Mouse (Mus musculus) stomach, embryonic 16.5 days (tissue): Measurements from ENCODE around the gene Acsf2. TPM values are rescaled to one million over a fixed set of nuclear protein-coding genes. Genes with fewer than 3 reads are reported as not detected.

Experiments used
- ATAC-seq: fragments of 200-750 bp; cut with Nextera tagmentation; 2 replicates; pipeline ENCODE4 v1.8.0; 2017; ENCODE audit warnings: moderate number of reproducible peaks, moderate TSS enrichment; ENCODE audit not compliant: insufficient read depth, low FRiP score
- H3K27ac ChIP-seq: fragments of 300-500 bp; sonication (generic); 2 replicates; pipeline ENCODE4 v1.5.1; 2014; ENCODE audit warnings: low read length
- H3K27me3 ChIP-seq: fragments of 300-500 bp; sonication (generic); 2 replicates; pipeline ENCODE4 v1.6.1; 2014; ENCODE audit warnings: low read length, control low read depth, mixed read lengths; ENCODE audit not compliant: control insufficient read depth, insufficient read depth
- H3K36me3 ChIP-seq: fragments of 300-500 bp; sonication (generic); 2 replicates; pipeline ENCODE4 v1.6.1; 2014; ENCODE audit warnings: low read length; ENCODE audit not compliant: control insufficient read depth, insufficient read depth
- H3K4me1 ChIP-seq: fragments of 300-500 bp; sonication (generic); 2 replicates; pipeline ENCODE4 v1.6.1; 2014; ENCODE audit warnings: low read length, control low read depth, mixed read lengths; ENCODE audit not compliant: control insufficient read depth, insufficient read depth
- H3K4me2 ChIP-seq: fragments of 300-500 bp; sonication (generic); 2 replicates; pipeline ENCODE4 v1.6.1; 2014; ENCODE audit warnings: low read depth, low read length, mixed read lengths
- H3K4me3 ChIP-seq: fragments of 300-500 bp; sonication (generic); replicated peaks from 2 replicates; pipeline ENCODE4 v1.5.1; 2014; ENCODE audit warnings: mild to moderate bottlenecking, low read length
- H3K9ac ChIP-seq: fragments of 300-500 bp; sonication (generic); 2 replicates; pipeline ENCODE4 v1.6.1; 2014; ENCODE audit warnings: low read length
- H3K9me3 ChIP-seq: fragments of 300-500 bp; sonication (generic); replicated peaks from 2 replicates; pipeline ENCODE4 v1.6.1; 2016; ENCODE audit warnings: low read length, control low read depth; ENCODE audit not compliant: control insufficient read depth
- WGBS: fragments of 180-500 bp; shearing (Covaris S2); extraction: QIAGEN DNeasy Blood & Tissue Kit; methylation state at CpG from one replicate; pipeline ENCODE4 v1.1.7; 2014; 5-methylcytosine and 5-hydroxymethylcytosine counted together
- polyA plus RNA-seq: library from polyadenylated mRNA; unstranded; fragments of >200 nt; fragmentation: Nextera tagmentation; extraction: Ambion mirVana; gene quantifications from 2 replicates; pipeline ENCODE4 v1.2.1, GENCODE M21; 2015

Acsf2 gene
- polyA plus RNA-seq, 1 experiment from 2014 or later: 5.7 TPM

DNA sequence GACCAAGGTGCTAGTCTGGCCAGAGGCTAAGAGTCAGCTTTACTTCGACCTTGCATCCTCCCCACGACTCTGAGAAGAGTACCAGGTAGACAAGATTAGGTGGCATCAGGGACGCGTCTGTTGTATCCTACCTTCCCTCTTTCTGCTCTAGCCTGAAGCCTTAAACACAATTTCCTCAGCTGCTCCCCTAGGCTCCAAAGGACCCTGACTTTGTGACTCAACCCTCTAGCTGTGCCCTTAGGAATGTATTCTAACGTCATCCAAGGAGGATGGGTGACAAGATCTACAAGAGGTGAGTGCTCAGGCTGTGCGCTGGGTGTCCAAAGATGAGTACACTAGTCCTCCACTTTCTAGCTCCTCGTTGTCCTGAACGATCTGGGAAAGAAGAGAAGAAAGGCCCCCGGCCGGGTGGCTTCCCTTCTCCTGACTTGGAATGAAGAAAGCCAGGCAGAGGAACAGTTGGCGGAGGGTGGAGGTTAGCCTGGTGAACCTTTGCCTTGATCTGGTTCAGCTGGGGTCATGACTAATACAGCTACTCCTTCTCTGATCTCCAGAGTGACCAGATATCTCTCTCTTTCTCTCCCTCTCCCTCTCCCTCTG is 785 bp upstream of the Acsf2 start:
- Histone ChIP-seq H3K9me3 (no peaks in the 10 kb centered on the region), H3K36me3 (no peaks in the 10 kb centered on the region), H3K4me3 (peak overlapping the region; percentile 49; the same call in 1 of the 2 replicates), H3K4me2 (peak overlapping the region; percentile 74), H3K4me1 (peaks cover 6% of the 10 kb centered on the region), H3K9ac (peak overlapping the region; percentile 75), H3K27ac (peak overlapping the region; percentile 21; the same call in 1 of the 2 replicates), H3K27me3 (no peaks in the 10 kb centered on the region)
- no peak for ATAC-seq
- 66% methylated on average over 11 of the region's 11 CpGs for WGBS

DNA sequence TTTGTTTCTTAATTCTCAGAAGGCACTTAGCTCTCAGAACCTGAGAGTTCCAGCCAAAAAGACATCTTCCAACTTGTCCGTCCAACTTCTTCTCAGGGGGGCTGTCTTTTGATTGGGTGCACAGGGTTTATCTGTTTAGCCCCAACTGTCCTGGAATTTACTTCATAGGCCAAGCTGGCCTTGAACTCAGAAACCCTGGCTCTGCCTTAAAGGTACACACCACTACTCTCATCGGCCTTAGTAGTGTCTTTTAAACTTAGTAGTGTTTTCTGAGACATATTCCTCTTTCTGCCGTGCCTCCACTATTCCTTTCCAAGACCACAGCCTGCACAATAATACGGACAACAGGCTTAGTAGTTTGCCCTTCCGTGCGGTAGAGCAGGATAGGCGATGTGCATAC is 1.2 kb downstream of the Acsf2 start:
- no peak overlapping the region for H3K9ac ChIP-seq
- no peaks in the 10 kb centered on the region for H3K9me3 ChIP-seq
- H3K36me3 ChIP-seq: no peaks in the 10 kb centered on the region
- peak overlapping the region; percentile 49; the same call in 1 of the 2 replicates for H3K4me3 ChIP-seq
- peak overlapping the region; percentile 74; the same call in 1 of the 2 replicates for H3K4me2 ChIP-seq
- H3K4me1 ChIP-seq: peaks cover 6% of the 10 kb centered on the region
- WGBS: 89% methylated on average over 7 of the region's 7 CpGs
- no peaks in the 10 kb centered on the region for H3K27me3 ChIP-seq
- H3K27ac ChIP-seq: no peak overlapping the region
- no peak for ATAC-seq

DNA sequence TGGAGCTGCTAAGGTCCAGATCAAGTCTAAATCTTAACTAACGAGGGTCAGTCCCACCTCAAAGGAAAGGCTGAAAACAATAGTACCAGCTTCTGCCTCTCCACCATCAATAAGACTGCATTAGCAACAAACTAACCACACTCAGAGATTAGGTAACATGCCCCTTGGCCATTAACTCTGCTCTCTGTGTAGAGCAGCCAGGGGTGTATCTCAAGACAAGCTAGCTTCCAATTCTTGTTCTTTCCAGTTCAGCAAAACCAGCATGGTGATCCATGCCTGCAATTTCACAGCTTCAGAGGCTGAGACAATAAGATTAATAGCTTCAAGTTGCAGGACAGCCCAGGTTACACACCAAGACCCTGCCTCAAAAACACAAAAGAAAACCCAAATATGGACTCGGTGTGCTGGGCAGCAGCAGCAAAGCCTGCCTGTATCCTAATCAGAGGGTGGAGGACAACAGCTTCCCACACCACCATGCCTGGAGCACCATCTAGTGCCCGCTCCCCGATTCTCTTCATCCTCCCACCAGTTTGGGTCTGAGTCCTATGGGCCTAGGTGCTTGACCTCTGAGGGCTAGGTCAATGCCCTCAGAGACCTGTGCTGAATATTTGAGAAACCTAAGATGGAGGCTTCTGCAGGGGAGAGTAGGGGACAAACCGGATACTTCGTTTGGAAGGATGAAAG is 3.1 kb downstream of the Acsf2 start:
- WGBS: 65% methylated on average over 6 of the region's 6 CpGs
- H3K4me3 ChIP-seq: no peak overlapping the region
- no peaks in the 10 kb centered on the region for H3K9me3 ChIP-seq
- H3K4me1 ChIP-seq: peaks cover 6% of the 10 kb centered on the region
- H3K4me2 ChIP-seq: no peak overlapping the region
- H3K27ac ChIP-seq: no peak overlapping the region
- H3K36me3 ChIP-seq: no peaks in the 10 kb centered on the region
- ATAC-seq: no peak
- no peak overlapping the region for H3K9ac ChIP-seq
- no peaks in the 10 kb centered on the region for H3K27me3 ChIP-seq

DNA sequence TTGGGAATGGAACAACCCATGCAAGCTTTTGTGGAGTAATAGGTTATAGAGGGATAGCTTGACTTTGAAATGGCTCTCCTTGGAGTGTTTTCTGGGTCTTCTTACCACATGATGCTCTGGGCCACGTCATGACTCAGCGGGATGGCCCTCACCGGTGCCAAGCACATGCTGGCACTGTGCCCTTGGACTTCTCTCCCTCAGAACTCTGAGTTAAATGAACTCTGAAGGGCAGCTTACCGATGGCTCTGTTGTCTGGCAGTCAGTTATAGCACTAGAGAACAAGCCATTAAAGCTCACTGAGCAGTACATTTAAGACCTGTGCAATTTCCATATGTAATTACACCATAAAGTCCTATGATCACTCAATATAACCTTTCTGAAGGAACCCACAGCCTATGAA is 4.4 kb downstream of the Acsf2 start:
- Histone ChIP-seq H3K9ac (no peak overlapping the region), H3K27me3 (no peaks in the 10 kb centered on the region), H3K27ac (no peak overlapping the region), H3K4me1 (peaks cover 5% of the 10 kb centered on the region), H3K9me3 (no peaks in the 10 kb centered on the region), H3K36me3 (no peaks in the 10 kb centered on the region), H3K4me2 (no peak overlapping the region), H3K4me3 (no peak overlapping the region)
- ATAC-seq: no peak
- 80% methylated on average over 4 of the region's 4 CpGs for WGBS

DNA sequence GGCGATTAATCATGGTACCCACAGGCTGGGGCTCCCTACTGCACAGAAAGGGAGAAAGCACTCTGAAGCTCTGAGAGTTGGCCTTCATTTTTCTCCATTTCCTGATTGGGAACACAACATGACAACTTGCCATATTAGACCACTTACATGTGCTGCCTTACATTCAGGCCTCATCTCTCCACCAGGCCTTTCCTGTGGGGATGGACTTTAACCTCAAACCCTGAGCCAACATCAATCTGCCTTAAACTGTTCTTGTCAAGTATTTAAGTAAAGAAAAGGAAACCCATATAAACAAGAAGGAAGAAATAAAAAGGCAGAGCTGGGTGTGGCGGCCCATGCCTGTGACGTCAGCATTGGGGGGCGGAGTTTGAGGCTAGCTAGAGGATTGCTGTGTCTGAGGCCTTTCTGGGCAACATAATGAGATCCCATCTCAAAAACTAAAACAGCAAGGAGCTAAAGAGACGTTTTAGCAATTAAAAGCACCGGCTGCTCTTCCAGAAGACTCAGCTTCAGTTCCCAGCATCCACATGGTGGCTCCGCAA is 5.3 kb downstream of the Acsf2 start:
- no peak overlapping the region for H3K27ac ChIP-seq
- no peaks in the 10 kb centered on the region for H3K36me3 ChIP-seq
- no peak overlapping the region for H3K4me2 ChIP-seq
- H3K4me1 ChIP-seq: peaks cover under 1% of the 10 kb centered on the region; the same call in 1 of the 2 replicates
- ATAC-seq: 0 out of 2 replicates have a peak, but pooled peaks have one; percentile 25
- 63% methylated on average over 7 of the region's 7 CpGs for WGBS
- no peak overlapping the region for H3K9ac ChIP-seq
- H3K27me3 ChIP-seq: no peaks in the 10 kb centered on the region
- H3K4me3 ChIP-seq: no peak overlapping the region
- no peaks in the 10 kb centered on the region for H3K9me3 ChIP-seq

DNA sequence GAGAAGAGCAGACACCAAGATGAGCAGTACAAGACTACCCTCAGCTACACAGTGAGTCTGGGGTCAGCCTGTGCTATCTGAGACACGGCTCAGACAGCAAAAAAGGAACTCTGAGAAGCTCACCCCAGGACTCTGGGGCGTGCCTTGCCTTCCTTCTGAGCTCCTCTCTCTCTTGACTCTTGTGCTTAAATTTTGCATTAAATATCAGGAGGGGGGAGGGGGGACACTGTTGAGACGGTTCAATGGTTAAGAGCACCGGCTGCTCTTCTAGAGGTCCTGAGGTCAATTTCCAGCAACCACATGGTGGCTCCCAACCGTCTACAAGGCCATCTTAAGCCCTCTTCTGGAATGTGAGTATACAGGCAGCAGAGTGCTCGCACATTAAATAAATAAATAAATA is 14.2 kb downstream of the Acsf2 start:
- no peaks in the 10 kb centered on the region for H3K9me3 ChIP-seq
- no peaks in the 10 kb centered on the region for H3K36me3 ChIP-seq
- ATAC-seq: no peak
- no peaks in the 10 kb centered on the region for H3K27me3 ChIP-seq
- no peak overlapping the region for H3K4me2 ChIP-seq
- H3K4me1 ChIP-seq: peaks cover 7% of the 10 kb centered on the region
- no peak overlapping the region for H3K27ac ChIP-seq
- no peak overlapping the region for H3K4me3 ChIP-seq
- 80% methylated on average over 6 of the region's 6 CpGs for WGBS
- H3K9ac ChIP-seq: no peak overlapping the region

DNA sequence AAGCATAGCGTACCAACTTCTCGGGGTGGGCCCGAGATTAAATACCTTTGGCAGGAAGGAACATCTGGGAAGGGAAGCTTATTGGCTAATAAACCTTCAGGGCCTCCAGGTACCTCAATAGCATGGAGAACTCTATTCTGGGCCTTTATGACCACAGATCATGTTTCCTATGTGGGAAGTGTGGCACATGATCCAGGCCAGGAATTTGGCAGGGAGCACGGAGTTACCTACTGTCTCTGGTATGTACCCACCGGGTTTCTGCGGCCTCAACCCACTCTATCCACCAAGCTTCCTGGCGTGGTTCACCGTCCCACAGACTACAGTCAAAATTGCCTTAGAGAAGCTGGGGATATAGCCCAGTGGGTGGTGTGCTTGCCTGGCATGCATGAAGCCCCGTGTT is 16.6 kb downstream of the Acsf2 start:
- Histone ChIP-seq H3K36me3 (no peaks in the 10 kb centered on the region), H3K27ac (no peak overlapping the region), H3K9ac (no peak overlapping the region), H3K4me1 (no peaks in the 10 kb centered on the region), H3K4me3 (no peak overlapping the region), H3K4me2 (no peak overlapping the region), H3K9me3 (no peaks in the 10 kb centered on the region), H3K27me3 (no peaks in the 10 kb centered on the region)
- no peak for ATAC-seq
- whole genome bisulfite sequencing: 93% methylated on average over 9 of the region's 9 CpGs

DNA sequence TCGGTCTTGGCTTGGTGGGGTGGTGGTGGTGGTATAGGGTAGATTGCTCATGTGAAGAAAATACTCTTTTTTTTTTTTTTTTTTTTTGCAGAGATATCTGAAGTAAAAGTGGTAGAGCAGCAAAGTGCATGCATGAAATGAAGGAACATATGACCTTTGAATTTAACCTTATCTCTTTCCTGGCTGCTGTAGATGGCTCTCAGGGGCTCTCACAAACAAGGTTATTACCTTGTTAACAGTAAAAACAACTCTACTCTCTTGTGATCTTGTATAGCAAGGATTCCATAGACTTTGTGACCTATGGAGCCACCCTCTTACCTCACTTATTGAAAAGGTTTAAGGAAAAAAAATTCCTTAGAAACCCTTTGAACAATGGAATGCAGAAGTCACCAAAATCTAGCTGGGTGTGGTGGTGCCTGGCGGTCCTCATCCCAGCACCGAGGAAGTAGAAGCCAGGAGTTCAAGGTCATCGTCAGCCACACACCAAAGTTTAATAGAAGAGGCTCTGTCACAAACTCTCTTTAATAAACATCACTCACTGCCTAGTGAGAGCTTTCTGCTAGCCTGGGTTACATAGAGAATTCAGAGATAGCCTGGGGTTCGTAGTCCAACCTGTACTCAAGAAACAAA is 21.4 kb downstream of the Acsf2 start:
- no peaks in the 10 kb centered on the region for H3K27me3 ChIP-seq
- no peak overlapping the region for H3K4me3 ChIP-seq
- WGBS: 77% methylated on average over 5 of the region's 5 CpGs
- no peak overlapping the region for H3K27ac ChIP-seq
- H3K4me2 ChIP-seq: no peak overlapping the region
- no peak for ATAC-seq
- H3K9ac ChIP-seq: no peak overlapping the region
- no peaks in the 10 kb centered on the region for H3K9me3 ChIP-seq
- no peaks in the 10 kb centered on the region for H3K36me3 ChIP-seq
- H3K4me1 ChIP-seq: no peaks in the 10 kb centered on the region

DNA sequence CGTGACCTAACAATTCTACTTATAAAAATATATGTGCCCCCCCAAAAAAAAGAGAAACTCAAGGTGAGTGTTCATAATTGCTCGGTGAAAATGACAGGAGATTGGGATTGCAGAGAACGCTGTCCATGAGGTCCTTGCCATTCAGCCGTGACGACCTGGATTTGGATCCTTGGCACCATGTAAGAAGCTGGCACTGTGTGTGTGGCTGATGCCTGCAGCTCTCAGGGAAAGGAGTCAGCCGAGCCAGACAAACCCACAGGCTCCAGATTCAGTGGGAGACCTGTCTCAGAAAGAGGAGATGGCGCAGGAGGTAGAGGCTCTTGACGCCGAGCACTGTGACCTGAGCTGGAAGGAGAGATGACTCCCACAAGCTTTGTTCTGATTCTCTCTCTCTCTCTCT is 25.3 kb downstream of the Acsf2 start:
- 91% methylated on average over 9 of the region's 9 CpGs for WGBS
- H3K36me3 ChIP-seq: no peaks in the 10 kb centered on the region
- no peaks in the 10 kb centered on the region for H3K9me3 ChIP-seq
- no peaks in the 10 kb centered on the region for H3K4me1 ChIP-seq
- H3K9ac ChIP-seq: no peak overlapping the region
- no peaks in the 10 kb centered on the region for H3K27me3 ChIP-seq
- no peak overlapping the region for H3K4me2 ChIP-seq
- no peak for ATAC-seq
- H3K27ac ChIP-seq: no peak overlapping the region
- H3K4me3 ChIP-seq: no peak overlapping the region
